Mouse (Mus musculus) stomach, embryonic 14.5 days (tissue): Measurements from ENCODE around the gene Znrf3. TPM values are rescaled to one million over a fixed set of nuclear protein-coding genes. Genes with fewer than 3 reads are reported as not detected.

Source experiments
- ATAC-seq: fragments of 200-750 bp; cut with Nextera tagmentation; 2 replicates; pipeline ENCODE4 v1.8.0; 2017; ENCODE audit warnings: low read depth, moderate TSS enrichment; ENCODE audit not compliant: insufficient number of reproducible peaks, insufficient read depth, low FRiP score
- H3K27ac ChIP-seq: fragments of 300-500 bp; sonication (generic); 2 replicates; pipeline ENCODE4 v1.5.1; 2014; ENCODE audit warnings: mild to moderate bottlenecking, low read length, moderate library complexity, mixed read lengths
- H3K27me3 ChIP-seq: fragments of 300-500 bp; sonication (generic); 2 replicates; pipeline ENCODE4 v1.6.1; 2014; ENCODE audit warnings: low read length, control low read depth, mixed read lengths; ENCODE audit not compliant: control insufficient read depth, insufficient read depth
- H3K36me3 ChIP-seq: fragments of 300-500 bp; sonication (generic); 2 replicates; pipeline ENCODE4 v1.6.1; 2014; ENCODE audit warnings: mild to moderate bottlenecking, control low read depth, low read length, moderate library complexity, mixed read lengths; ENCODE audit not compliant: control insufficient read depth, insufficient read depth
- H3K4me1 ChIP-seq: fragments of 300-500 bp; sonication (generic); 2 replicates; pipeline ENCODE4 v1.6.1; 2014; ENCODE audit warnings: low read length, control low read depth, mixed read lengths; ENCODE audit not compliant: control insufficient read depth, insufficient read depth
- H3K4me2 ChIP-seq: fragments of 300-500 bp; sonication (generic); replicated peaks from 2 replicates; pipeline ENCODE4 v1.6.1; 2014; ENCODE audit warnings: low read depth, low read length, control low read depth
- H3K4me3 ChIP-seq: fragments of 300-500 bp; sonication (generic); 2 replicates; pipeline ENCODE4 v1.5.1; 2014; ENCODE audit warnings: low read depth, low read length, control low read depth
- H3K9ac ChIP-seq: fragments of 300-500 bp; sonication (generic); replicated peaks from 2 replicates; pipeline ENCODE4 v1.6.1; 2014; ENCODE audit warnings: low read depth, mild to moderate bottlenecking, control low read depth, low read length, moderate library complexity, mixed read lengths
- H3K9me3 ChIP-seq: fragments of 300-500 bp; sonication (generic); 2 replicates; pipeline ENCODE4 v1.6.1; 2016; ENCODE audit warnings: low read depth, low read length, control low read depth; ENCODE audit not compliant: control insufficient read depth
- WGBS: fragments of 180-500 bp; shearing (Covaris S2); extraction: QIAGEN DNeasy Blood & Tissue Kit; methylation state at CpG from one replicate; pipeline ENCODE4 v1.1.7; 2014; 5-methylcytosine and 5-hydroxymethylcytosine counted together
- polyA plus RNA-seq: library from polyadenylated mRNA; unstranded; fragments of >200 nt; fragmentation: Nextera tagmentation; extraction: Ambion mirVana; gene quantifications from 2 replicates; pipeline ENCODE4 v1.2.1, GENCODE M21; 2014

Gene Znrf3
- polyA plus RNA-seq, 1 experiment from 2014 or later, result 19.7 TPM

GRCm38 (mm10) chr11:5259944-5260598 lies 184.6 kb downstream of the Znrf3 start:
- Histone ChIP-seq H3K27ac (no peak overlapping the region), H3K9ac (0 out of 2 replicates have a peak overlapping the region, but pooled peaks have one; percentile 6), H3K4me2 (peak overlapping the region; percentile 65), H3K4me3 (peak overlapping the region; percentile 78), H3K27me3 (no peaks in the 10 kb centered on the region), H3K36me3 (no peaks in the 10 kb centered on the region), H3K9me3 (no peaks in the 10 kb centered on the region), H3K4me1 (peaks cover 17% of the 10 kb centered on the region)
- no peak for ATAC-seq
- WGBS, result 44% methylated on average over 10 of the region's 10 CpGs

- no peak for ATAC-seq
- H3K4me3 ChIP-seq, result no peak overlapping the region
- WGBS, result 95% methylated on average over 6 of the region's 6 CpGs
- no peaks in the 10 kb centered on the region for H3K36me3 ChIP-seq
- no peaks in the 10 kb centered on the region for H3K9me3 ChIP-seq
- no peak overlapping the region for H3K9ac ChIP-seq
- H3K4me1 ChIP-seq, result peaks cover 25% of the 10 kb centered on the region
- no peak overlapping the region for H3K27ac ChIP-seq
- H3K4me2 ChIP-seq, result no peak overlapping the region
- H3K27me3 ChIP-seq, result no peaks in the 10 kb centered on the region
These were observed 186.6 kb downstream of the Znrf3 start for GRCm38 (mm10) chr11:5258036-5258435.

- H3K4me1 ChIP-seq, result peaks cover 25% of the 10 kb centered on the region
- H3K27me3 ChIP-seq, result no peaks in the 10 kb centered on the region
- H3K9me3 ChIP-seq, result no peaks in the 10 kb centered on the region
- H3K9ac ChIP-seq, result no peak overlapping the region
- ATAC-seq, result no peak
- H3K36me3 ChIP-seq, result no peaks in the 10 kb centered on the region
- no peak overlapping the region for H3K4me3 ChIP-seq
- no peak overlapping the region for H3K27ac ChIP-seq
- WGBS, result 79% methylated on average over 13 of the region's 13 CpGs
- H3K4me2 ChIP-seq, result no peak overlapping the region
These were observed 187.3 kb downstream of the Znrf3 start for GRCm38 (mm10) chr11:5257151-5257862.

- Histone ChIP-seq H3K9ac (no peak overlapping the region), H3K27me3 (no peaks in the 10 kb centered on the region), H3K36me3 (no peaks in the 10 kb centered on the region), H3K27ac (no peak overlapping the region; the same call in 1 of the 2 replicates), H3K4me3 (no peak overlapping the region), H3K9me3 (no peaks in the 10 kb centered on the region), H3K4me1 (peaks cover 31% of the 10 kb centered on the region), H3K4me2 (no peak overlapping the region)
- WGBS, result 51% methylated on average over 9 of the region's 9 CpGs
- no peak for ATAC-seq
These were observed 189.1 kb downstream of the Znrf3 start for GRCm38 (mm10) chr11:5255509-5256014.

- Histone ChIP-seq H3K27ac (no peak overlapping the region), H3K36me3 (no peaks in the 10 kb centered on the region), H3K4me3 (no peak overlapping the region), H3K27me3 (no peaks in the 10 kb centered on the region), H3K4me1 (peaks cover 24% of the 10 kb centered on the region), H3K9me3 (no peaks in the 10 kb centered on the region), H3K9ac (no peak overlapping the region), H3K4me2 (no peak overlapping the region)
- ATAC-seq, result no peak
- 63% methylated on average over 2 of the region's 2 CpGs for WGBS
These were observed 190.6 kb downstream of the Znrf3 start for GRCm38 (mm10) chr11:5254016-5254415.

GRCm38 (mm10) chr11:5253528-5253927 lies 191.1 kb downstream of the Znrf3 start:
- peaks cover 24% of the 10 kb centered on the region for H3K4me1 ChIP-seq
- WGBS, result 58% methylated on average over 3 of the region's 3 CpGs

GRCm38 (mm10) chr11:5252727-5253126 lies 191.9 kb downstream of the Znrf3 start:
- WGBS, result 85% methylated on average over 8 of the region's 8 CpGs
- no peak overlapping the region for H3K27ac ChIP-seq
- H3K4me2 ChIP-seq, result no peak overlapping the region
- no peak overlapping the region for H3K4me3 ChIP-seq
- no peaks in the 10 kb centered on the region for H3K27me3 ChIP-seq
- no peaks in the 10 kb centered on the region for H3K9me3 ChIP-seq
- H3K36me3 ChIP-seq, result no peaks in the 10 kb centered on the region
- H3K9ac ChIP-seq, result no peak overlapping the region
- ATAC-seq, result no peak
- H3K4me1 ChIP-seq, result peaks cover 24% of the 10 kb centered on the region

More at GRCm38 (mm10) chr11:5253528-5253927, 191.1 kb downstream of the Znrf3 start:
- no peak for ATAC-seq
- H3K4me3 ChIP-seq, result no peak overlapping the region
- H3K9ac ChIP-seq, result no peak overlapping the region
- H3K9me3 ChIP-seq, result no peaks in the 10 kb centered on the region
- no peak overlapping the region for H3K4me2 ChIP-seq
- H3K36me3 ChIP-seq, result no peaks in the 10 kb centered on the region
- H3K27me3 ChIP-seq, result no peaks in the 10 kb centered on the region
- no peak overlapping the region for H3K27ac ChIP-seq

- no peak overlapping the region for H3K9ac ChIP-seq
- no peaks in the 10 kb centered on the region for H3K27me3 ChIP-seq
- no peaks in the 10 kb centered on the region for H3K36me3 ChIP-seq
- peaks cover 14% of the 10 kb centered on the region; the same call in 1 of the 2 replicates for H3K4me1 ChIP-seq
- H3K27ac ChIP-seq, result no peak overlapping the region
- no peak overlapping the region for H3K4me3 ChIP-seq
- 42% methylated on average over 6 of the region's 6 CpGs for WGBS
- H3K4me2 ChIP-seq, result no peak overlapping the region
- no peak for ATAC-seq
- H3K9me3 ChIP-seq, result no peaks in the 10 kb centered on the region
These were observed 193.5 kb downstream of the Znrf3 start for GRCm38 (mm10) chr11:5251112-5251511.
